Mouse (Mus musculus): ENCODE results near the gene Slco2b1. TPM values are rescaled to one million over a fixed set of nuclear protein-coding genes. Genes with fewer than 3 reads are reported as not detected.

Slco2b1 gene
- polyA plus RNA-seq, 1 experiment from 2014 or later: 2.0 TPM

GRCm38 (mm10) chr7:99618264-99618663 lies 92.9 kb downstream of the Slco2b1 start:
- H3K9me3 ChIP-seq (replicated peaks): no peaks in the 10 kb centered on the region
- no peaks in the 10 kb centered on the region for H3K4me1 ChIP-seq (replicated peaks)
- H3K4me3 ChIP-seq: no peak overlapping the region
- H3K27me3 ChIP-seq: peaks cover 36% of the 10 kb centered on the region
- no peak overlapping the region for H3K27ac ChIP-seq
- H3K36me3 ChIP-seq: no peaks in the 10 kb centered on the region
- WGBS: 62% methylated on average over 2 of the region's 2 CpGs
- H3K4me2 ChIP-seq: no peak overlapping the region
- H3K9ac ChIP-seq: no peak overlapping the region
- no peak for ATAC-seq (replicated peaks; ENCODE audit: insufficient number of reproducible peaks, insufficient read depth, low FRiP score, low read depth)

Other genes starting within 250 kb of the Slco2b1 start
- 0.63 and 0.73 TPM in 2 replicates for gene Klhl35, start 245.3 kb downstream of the Slco2b1 start, polyA plus RNA-seq (2015; fragmentation: Nextera tagmentation; extraction: Ambion mirVana)
- 437 and 490 TPM in 2 replicates for gene Rps3, start 227.6 kb downstream of the Slco2b1 start, polyA plus RNA-seq (2015; fragmentation: Nextera tagmentation; extraction: Ambion mirVana)
- 4.7 and 8.0 TPM in 2 replicates for gene Arrb1, start 175.9 kb downstream of the Slco2b1 start, polyA plus RNA-seq (2015; fragmentation: Nextera tagmentation; extraction: Ambion mirVana)
- gene Tpbgl, start 84.2 kb downstream of the Slco2b1 start, polyA plus RNA-seq (2015; fragmentation: Nextera tagmentation; extraction: Ambion mirVana): 2.1 and 3.3 TPM in 2 replicates
- not detected in 2 replicates for gene Olfr520, start 18.9 kb upstream of the Slco2b1 start, polyA plus RNA-seq (2015; fragmentation: Nextera tagmentation; extraction: Ambion mirVana)
- gene Olfr521, start 52.2 kb upstream of the Slco2b1 start, polyA plus RNA-seq (2015; fragmentation: Nextera tagmentation; extraction: Ambion mirVana): not detected in 2 replicates
- 3.3 and 4.5 TPM in 2 replicates for gene Neu3, start 117.1 kb upstream of the Slco2b1 start, polyA plus RNA-seq (2015; fragmentation: Nextera tagmentation; extraction: Ambion mirVana)
- 0.08 and 0.23 TPM in 2 replicates for gene Xrra1, start 147.8 kb upstream of the Slco2b1 start, polyA plus RNA-seq (2015; fragmentation: Nextera tagmentation; extraction: Ambion mirVana)
- 188 and 201 TPM in 2 replicates for gene Spcs2, start 152.1 kb upstream of the Slco2b1 start, polyA plus RNA-seq (2015; fragmentation: Nextera tagmentation; extraction: Ambion mirVana)